Mouse (Mus musculus) forebrain, embryonic 11.5 days (tissue): ENCODE data around the gene Noto. TPM values are rescaled to one million over a fixed set of nuclear protein-coding genes. Genes with fewer than 3 reads are reported as not detected.
A peak's percentile ranks its signal among the peaks of the same experiment; 100 is the strongest.

Source experiments
- ATAC-seq: fragments of 200-750 bp; cut with Nextera tagmentation; replicated peaks from 2 replicates; pipeline ENCODE4 v1.8.0; 2017; ENCODE audit warnings: moderate TSS enrichment; ENCODE audit not compliant: low FRiP score
- DNase-seq: peaks from one replicate; pipeline ENCODE4 v3.0.0-alpha.2; 2017; ENCODE audit warnings: low spot score
- H3K27ac ChIP-seq: fragments of 300-500 bp; sonication (generic); 2 replicates; pipeline ENCODE4 v1.5.1; 2014; ENCODE audit warnings: low read depth, low read length
- H3K27me3 ChIP-seq: fragments of 300-500 bp; sonication (generic); 2 replicates; pipeline ENCODE4 v1.6.1; 2014; ENCODE audit warnings: mild to moderate bottlenecking, low read length, mixed read lengths; ENCODE audit not compliant: control insufficient read depth, insufficient read depth
- H3K36me3 ChIP-seq: fragments of 300-500 bp; sonication (generic); 2 replicates; pipeline ENCODE4 v1.6.1; 2014; ENCODE audit warnings: mild to moderate bottlenecking, low read length, moderate library complexity, mixed read lengths; ENCODE audit not compliant: control insufficient read depth, insufficient read depth
- H3K4me1 ChIP-seq: fragments of 300-500 bp; sonication (generic); replicated peaks from 2 replicates; pipeline ENCODE4 v1.6.1; 2014; ENCODE audit warnings: low read length, mixed read lengths; ENCODE audit not compliant: control insufficient read depth, insufficient read depth
- H3K4me2 ChIP-seq: fragments of 300-500 bp; sonication (generic); 2 replicates; pipeline ENCODE4 v1.6.1; 2014; ENCODE audit warnings: low read depth, mild to moderate bottlenecking, low read length, moderate library complexity, mixed read lengths; ENCODE audit not compliant: severe bottlenecking
- H3K4me3 ChIP-seq: fragments of 300-500 bp; sonication (generic); 2 replicates; pipeline ENCODE4 v1.5.1; 2014; ENCODE audit warnings: low read depth, low read length
- H3K9ac ChIP-seq: fragments of 300-500 bp; sonication (generic); 2 replicates; pipeline ENCODE4 v1.6.1; 2014; ENCODE audit warnings: low read length
- H3K9me3 ChIP-seq: fragments of 300-500 bp; sonication (generic); 2 replicates; pipeline ENCODE4 v1.6.1; 2016; ENCODE audit warnings: low read length, mixed read lengths; ENCODE audit not compliant: control insufficient read depth
- WGBS: fragments of 180-500 bp; shearing (Covaris S2); extraction: QIAGEN DNeasy Blood & Tissue Kit; methylation state at CpG from one replicate; pipeline ENCODE4 v1.1.7; 2014; 5-methylcytosine and 5-hydroxymethylcytosine counted together
- polyA plus RNA-seq: library from polyadenylated mRNA; unstranded; fragments of >200 nt; fragmentation: Nextera tagmentation; extraction: Ambion mirVana; gene quantifications from 2 replicates; pipeline ENCODE4 v1.2.1, GENCODE M21; 2014

Gene Noto
- polyA plus RNA-seq, 1 experiment from 2014 or later, result not detected

DNA sequence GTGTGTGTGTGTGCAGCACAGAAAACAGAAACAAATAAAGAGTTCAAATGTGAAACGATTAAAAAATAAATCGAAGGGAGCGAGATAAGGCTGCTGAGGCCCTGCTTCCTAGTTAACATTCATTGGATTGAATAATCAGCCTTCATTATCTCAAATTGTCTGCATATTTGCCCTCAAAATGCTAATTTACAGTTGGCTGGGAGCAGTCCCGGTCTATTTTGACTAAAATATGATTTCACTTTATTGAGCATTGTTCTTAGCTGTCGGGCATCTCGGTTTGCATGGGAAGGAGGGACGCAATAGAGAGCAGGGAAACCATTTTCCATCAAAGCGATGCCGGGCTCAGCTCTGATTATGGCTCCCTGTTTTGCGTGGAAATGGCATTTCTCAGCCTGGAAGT, 20.6 kb upstream of the Noto start:
- Histone ChIP-seq H3K9me3 (no peaks in the 10 kb centered on the region), H3K27ac (no peak overlapping the region), H3K4me3 (no peak overlapping the region), H3K4me1 (no peaks in the 10 kb centered on the region), H3K9ac (no peak overlapping the region), H3K4me2 (no peak overlapping the region), H3K27me3 (peaks cover under 1% of the 10 kb centered on the region; the same call in 1 of the 2 replicates), H3K36me3 (no peaks in the 10 kb centered on the region)
- WGBS, result 85% methylated on average over 10 of the region's 10 CpGs
- DNase-seq (no peak), ATAC-seq (no peak)

DNA sequence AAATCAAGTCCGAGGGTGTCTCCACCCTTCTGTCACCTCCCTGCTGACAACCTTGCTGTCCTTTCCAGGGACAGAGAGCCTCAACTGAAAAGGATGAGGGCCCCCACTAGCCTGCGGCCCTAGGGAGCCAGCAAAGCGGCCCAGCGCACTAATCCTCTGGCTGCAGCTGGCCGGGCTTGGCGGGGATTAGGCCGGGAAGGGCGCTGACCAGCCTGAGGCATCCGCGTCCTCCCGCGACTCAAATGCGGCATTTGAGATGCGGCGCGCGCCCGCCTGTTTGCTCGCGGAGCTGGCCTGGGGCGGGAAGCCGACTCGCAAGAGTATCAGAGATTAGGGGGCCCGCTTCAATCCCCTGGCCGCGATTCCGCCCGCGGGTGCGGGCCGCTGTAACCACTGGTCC, 14.7 kb upstream of the Noto start:
- Histone ChIP-seq H3K9me3 (no peaks in the 10 kb centered on the region), H3K36me3 (no peaks in the 10 kb centered on the region), H3K4me3 (peak overlapping the region; percentile 19; the same call in 1 of the 2 replicates), H3K4me2 (peak overlapping the region; percentile 54), H3K9ac (peak overlapping the region; percentile 48), H3K27ac (no peak overlapping the region), H3K27me3 (peaks cover 21% of the 10 kb centered on the region), H3K4me1 (peaks cover 6% of the 10 kb centered on the region; the same call in 1 of the 2 replicates)
- WGBS, result under 1% methylated on average over 31 of the region's 31 CpGs
- DNase-seq (peak; percentile 74), ATAC-seq (no peak)

GRCm38 (mm10) chr6:85410771-85411273, 12.9 kb upstream of the Noto start:
- ATAC-seq (peak; percentile 69), DNase-seq (peak; percentile 87)
- Histone ChIP-seq H3K4me2 (no peak overlapping the region), H3K27me3 (peaks cover 21% of the 10 kb centered on the region), H3K4me3 (no peak overlapping the region), H3K4me1 (peaks cover 6% of the 10 kb centered on the region; the same call in 1 of the 2 replicates), H3K36me3 (no peaks in the 10 kb centered on the region), H3K9ac (no peak overlapping the region), H3K27ac (no peak overlapping the region), H3K9me3 (no peaks in the 10 kb centered on the region)
- 10% methylated on average over 13 of the region's 13 CpGs for WGBS

GRCm38 (mm10) chr6:85415829-85416228, 7.9 kb upstream of the Noto start:
- Histone ChIP-seq H3K27me3 (no peaks in the 10 kb centered on the region), H3K4me3 (no peak overlapping the region), H3K9me3 (no peaks in the 10 kb centered on the region), H3K9ac (no peak overlapping the region), H3K4me2 (no peak overlapping the region), H3K36me3 (no peaks in the 10 kb centered on the region), H3K4me1 (no peaks in the 10 kb centered on the region), H3K27ac (no peak overlapping the region)
- 72% methylated on average over 3 of the region's 3 CpGs for WGBS
- DNase-seq (no peak), ATAC-seq (no peak)

DNA sequence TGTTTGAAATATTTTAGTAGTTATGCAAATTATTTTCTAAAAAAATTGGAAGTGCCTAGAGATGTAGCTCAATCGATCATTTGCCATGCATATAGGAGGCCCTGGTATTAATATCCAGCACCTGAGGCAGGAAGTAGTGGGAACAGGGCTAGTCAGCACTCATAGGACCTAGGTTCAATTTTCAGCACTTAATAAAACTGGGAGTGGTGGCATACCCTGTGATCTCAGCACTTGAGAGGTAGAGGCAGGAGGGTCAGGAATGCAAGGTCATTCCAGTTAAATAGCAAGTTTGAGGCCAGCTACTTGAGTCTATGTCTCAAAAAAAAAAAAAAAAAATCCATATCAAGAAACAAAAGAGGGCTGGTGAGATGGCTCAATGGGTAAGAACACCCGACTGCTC, 4.5 kb upstream of the Noto start:
- ATAC-seq (no peak), DNase-seq (no peak)
- H3K27ac ChIP-seq, result no peak overlapping the region

GRCm38 (mm10) chr6:85431274-85431841, 7.7 kb downstream of the Noto start:
- DNase-seq (no peak), ATAC-seq (peak; percentile 70)
- Histone ChIP-seq H3K9ac (peak overlapping the region; percentile 79), H3K27ac (no peak overlapping the region), H3K4me1 (no peaks in the 10 kb centered on the region), H3K4me3 (peak overlapping the region; percentile 87), H3K36me3 (no peaks in the 10 kb centered on the region), H3K4me2 (peak overlapping the region; percentile 85), H3K27me3 (no peaks in the 10 kb centered on the region), H3K9me3 (no peaks in the 10 kb centered on the region)
- WGBS, result 50% methylated on average over 8 of the region's 8 CpGs

More for the DNA sequence above, 4.5 kb upstream of the Noto start:
- H3K9me3 ChIP-seq, result no peaks in the 10 kb centered on the region
- H3K27me3 ChIP-seq, result 0 out of 2 replicates have a peak, but pooled peaks cover 2% of the 10 kb centered on the region
- H3K4me3 ChIP-seq, result no peak overlapping the region
- H3K4me1 ChIP-seq, result no peaks in the 10 kb centered on the region
- WGBS, result 98% methylated on average over 2 of the region's 2 CpGs
- H3K36me3 ChIP-seq, result no peaks in the 10 kb centered on the region
- H3K9ac ChIP-seq, result no peak overlapping the region
- H3K4me2 ChIP-seq, result no peak overlapping the region

DNA sequence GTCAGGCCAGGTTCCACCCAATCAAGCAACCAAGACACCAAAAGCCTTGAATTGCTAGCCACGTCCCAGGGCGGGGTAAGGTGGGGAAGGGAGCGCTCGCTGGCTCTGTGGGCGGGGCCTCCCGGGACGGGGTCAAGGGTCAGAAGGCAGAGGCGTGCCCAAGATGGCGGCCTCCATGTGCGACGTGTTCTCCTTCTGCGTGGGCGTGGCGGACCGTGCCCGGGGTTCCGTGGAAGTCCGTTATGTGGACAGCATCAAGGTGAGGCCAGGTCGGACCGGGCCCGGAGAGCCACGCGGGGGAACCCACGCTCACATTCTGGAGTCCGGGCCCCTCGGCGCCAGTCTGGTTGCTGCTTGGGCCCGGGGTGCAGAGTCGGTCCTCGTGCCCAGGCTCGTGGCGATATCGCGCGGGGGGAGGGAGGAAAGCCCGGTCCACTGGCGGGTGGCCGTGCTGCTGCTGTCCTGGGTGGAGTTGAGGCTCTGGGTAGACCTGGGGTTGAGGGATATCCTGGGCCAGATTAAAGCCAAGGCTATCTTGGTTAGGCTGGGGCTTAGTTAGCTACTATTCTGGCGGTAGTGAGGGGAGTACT, 8.3 kb downstream of the Noto start, which contains the start of gene Smyd5:
Smyd5 (plus strand) TSS at position 148 of the 590 bp plus-strand sequence.
- DNase-seq (peak; percentile 91), ATAC-seq (peak; percentile 75)
- Histone ChIP-seq H3K4me3 (peak within 1 kb of the TSS; percentile 87), H3K4me2 (peak within 1 kb of the TSS; percentile 85), H3K9me3 (no peaks in the 10 kb centered on the region), H3K9ac (peak within 1 kb of the TSS; percentile 79), H3K36me3 (no peaks in the 10 kb centered on the region), H3K4me1 (no peaks in the 10 kb centered on the region), H3K27me3 (no peaks in the 10 kb centered on the region), H3K27ac (no peak within 1 kb of the TSS)
- WGBS, result under 1% methylated on average over 39 of the region's 39 CpGs

GRCm38 (mm10) chr6:85433865-85434264, 10.2 kb downstream of the Noto start:
- H3K4me3 ChIP-seq, result no peak overlapping the region
- WGBS, result 90% methylated on average over 5 of the region's 5 CpGs

More at GRCm38 (mm10) chr6:85433865-85434264, 10.2 kb downstream of the Noto start:
- H3K36me3 ChIP-seq, result no peaks in the 10 kb centered on the region
- H3K9ac ChIP-seq, result no peak overlapping the region
- H3K4me2 ChIP-seq, result no peak overlapping the region
- DNase-seq, result no peak
- H3K27ac ChIP-seq, result no peak overlapping the region
- no peaks in the 10 kb centered on the region for H3K4me1 ChIP-seq
- ATAC-seq, result no peak
- H3K27me3 ChIP-seq, result no peaks in the 10 kb centered on the region
- H3K9me3 ChIP-seq, result no peaks in the 10 kb centered on the region
